Mouse (Mus musculus) urinary bladder, postnatal 14 days (tissue): ENCODE measurements around the gene Cxcl17.

Source experiments
- DNase-seq: peaks from one replicate; pipeline ENCODE4 v3.0.0; 2021; ENCODE audit warnings: low spot score

Gene Cxcl17

GRCm38 (mm10) chr7:25369058-25369749, 43.5 kb downstream of the Cxcl17 start, which contains the start of gene Cnfn:
Gene Cnfn (minus strand): TSS chr7:25369724.
- DNase-seq = no peak

GRCm38 (mm10) chr7:25368333-25368732, 44.4 kb downstream of the Cxcl17 start:
- no peak for DNase-seq

- DNase-seq = no peak
Observed at GRCm38 (mm10) chr7:25367632-25368293, 44.9 kb downstream of the Cxcl17 start.

- DNase-seq = no peak
Observed at GRCm38 (mm10) chr7:25365937-25366625, 46.6 kb downstream of the Cxcl17 start.

GRCm38 (mm10) chr7:25363632-25364031, 49.1 kb downstream of the Cxcl17 start:
- no peak for DNase-seq

- no peak for DNase-seq
Observed at GRCm38 (mm10) chr7:25363151-25363550, 49.5 kb downstream of the Cxcl17 start.

- DNase-seq = no peak
Observed at GRCm38 (mm10) chr7:25358721-25359206, 53.9 kb downstream of the Cxcl17 start.
